Mouse (Mus musculus) spleen, adult 2 months (tissue): Measurements from ENCODE around the gene Camta1. TPM values are rescaled to one million over a fixed set of nuclear protein-coding genes. Genes with fewer than 3 reads are reported as not detected.

Experiments used
- DNase-seq, 2 experiments: peaks; one replicate each; pipeline versions ENCODE4 v3.0.0 to v3.0.0-alpha.2; 2012 to 2021; ENCODE audit warnings: low spot score in 2 of 2, low read depth in 1 of 2
- H3K27ac ChIP-seq: fragments of 200-500 bp; 2 replicates; pipeline ENCODE4 v1.5.1; 2012; ENCODE audit warnings: low read length, inconsistent platforms; ENCODE audit not compliant: insufficient read depth
- H3K27me3 ChIP-seq: fragments of 200-500 bp; 2 replicates; pipeline ENCODE4 v1.6.1; 2012; ENCODE audit warnings: mild to moderate bottlenecking, moderate library complexity, low read length, inconsistent platforms; ENCODE audit not compliant: control insufficient read depth, insufficient read depth
- H3K36me3 ChIP-seq: fragments of 200-500 bp; 2 replicates; pipeline ENCODE4 v1.6.1; 2012; ENCODE audit warnings: mild to moderate bottlenecking, low read length, inconsistent platforms; ENCODE audit not compliant: control insufficient read depth, insufficient read depth
- H3K4me1 ChIP-seq: fragments of 200-500 bp; 2 replicates; pipeline ENCODE4 v1.6.1; 2011; ENCODE audit warnings: inconsistent platforms; ENCODE audit not compliant: control insufficient read depth, insufficient read depth, insufficient read length
- H3K4me3 ChIP-seq: fragments of 200-500 bp; 2 replicates; pipeline ENCODE4 v1.5.1; 2011; ENCODE audit warnings: mild to moderate bottlenecking, inconsistent platforms; ENCODE audit not compliant: insufficient read depth, insufficient read length; ENCODE audit errors: extremely low read depth
- CTCF ChIP-seq: fragments of 200-500 bp; IDR thresholded peaks from 2 replicates; pipeline ENCODE4 v1.5.1; 2011; ENCODE audit warnings: mild to moderate bottlenecking, inconsistent platforms; ENCODE audit not compliant: insufficient read depth, insufficient read length, insufficient replicate concordance; ENCODE audit errors: extremely low read depth
- POLR2A ChIP-seq: fragments of 200-500 bp; IDR thresholded peaks from 2 replicates; pipeline ENCODE4 v1.6.1; 2011; ENCODE audit warnings: low read depth, low read length, inconsistent platforms
- WGBS: fragments of 180-500 bp; shearing (Covaris S2); methylation state at CpG from one replicate; pipeline ENCODE4 v1.1.7; 2018; 5-methylcytosine and 5-hydroxymethylcytosine counted together
- polyA plus RNA-seq: library from polyadenylated mRNA; depleted of rRNA; stranded (reverse); fragments of >200 nt; gene quantifications from 2 replicates; pipeline ENCODE4 v1.2.3, GENCODE M21; 2012

Camta1 gene
- polyA plus RNA-seq, 1 experiment, result 7.7 TPM

GRCm38 (mm10) chr4:151757261-151757660, 104.4 kb downstream of the Camta1 start:
- Histone ChIP-seq H3K27ac (no peak overlapping the region), H3K36me3 (no peaks in the 10 kb centered on the region), H3K4me1 (peaks cover 4% of the 10 kb centered on the region; the same call in 1 of the 2 replicates), H3K4me3 (no peak overlapping the region), H3K27me3 (no peaks in the 10 kb centered on the region)
- WGBS, result 95% methylated on average over 3 of the region's 3 CpGs
- DNase-seq, result no peak
- TF ChIP-seq POLR2A (no peak), CTCF (no peak)

GRCm38 (mm10) chr4:151756400-151756799, 105.3 kb downstream of the Camta1 start:
- H3K27me3 ChIP-seq, result no peaks in the 10 kb centered on the region
- H3K4me1 ChIP-seq, result peaks cover 4% of the 10 kb centered on the region; the same call in 1 of the 2 replicates
- no peak overlapping the region for H3K27ac ChIP-seq
- 78% methylated on average over 10 of the region's 10 CpGs for WGBS
- no peak for TF ChIP-seq CTCF
- TF ChIP-seq POLR2A, result no peak
- H3K4me3 ChIP-seq, result no peak overlapping the region
- H3K36me3 ChIP-seq, result no peaks in the 10 kb centered on the region
- no peak for DNase-seq

GRCm38 (mm10) chr4:151753231-151753630, 108.4 kb downstream of the Camta1 start:
- Histone ChIP-seq H3K27me3 (no peaks in the 10 kb centered on the region), H3K27ac (no peak overlapping the region), H3K4me3 (no peak overlapping the region), H3K36me3 (no peaks in the 10 kb centered on the region), H3K4me1 (peaks cover 4% of the 10 kb centered on the region; the same call in 1 of the 2 replicates)
- no peak for DNase-seq
- 83% methylated on average over 10 of the region's 10 CpGs for WGBS
- TF ChIP-seq CTCF, result no peak
- no peak for TF ChIP-seq POLR2A

GRCm38 (mm10) chr4:151752551-151752950, 109.1 kb downstream of the Camta1 start:
- no peak overlapping the region for H3K27ac ChIP-seq
- 43% methylated on average over 7 of the region's 7 CpGs for WGBS
- H3K4me3 ChIP-seq, result no peak overlapping the region
- peaks cover 4% of the 10 kb centered on the region; the same call in 1 of the 2 replicates for H3K4me1 ChIP-seq
- TF ChIP-seq POLR2A, result no peak
- TF ChIP-seq CTCF, result no peak
- no peaks in the 10 kb centered on the region for H3K36me3 ChIP-seq
- no peaks in the 10 kb centered on the region for H3K27me3 ChIP-seq
- DNase-seq, result no peak

GRCm38 (mm10) chr4:151751270-151751945, 110.3 kb downstream of the Camta1 start:
- peaks cover 4% of the 10 kb centered on the region; the same call in 1 of the 2 replicates for H3K4me1 ChIP-seq
- no peak overlapping the region for H3K4me3 ChIP-seq
- no peak for DNase-seq
- no peaks in the 10 kb centered on the region for H3K27me3 ChIP-seq
- 71% methylated on average over 15 of the region's 15 CpGs for WGBS
- no peaks in the 10 kb centered on the region for H3K36me3 ChIP-seq
- H3K27ac ChIP-seq, result no peak overlapping the region
- no peak for TF ChIP-seq POLR2A
- no peak for TF ChIP-seq CTCF

GRCm38 (mm10) chr4:151747723-151748122, 114.0 kb downstream of the Camta1 start:
- DNase-seq, result no peak
- no peak overlapping the region for H3K4me3 ChIP-seq
- 19% methylated on average over 6 of the region's 6 CpGs for WGBS
- TF ChIP-seq CTCF (no peak), POLR2A (no peak)
- peaks cover 4% of the 10 kb centered on the region; the same call in 1 of the 2 replicates for H3K4me1 ChIP-seq
- H3K27me3 ChIP-seq, result no peaks in the 10 kb centered on the region
- H3K27ac ChIP-seq, result no peak overlapping the region
- H3K36me3 ChIP-seq, result no peaks in the 10 kb centered on the region

- Histone ChIP-seq H3K4me1 (peaks cover 5% of the 10 kb centered on the region; the same call in 1 of the 2 replicates), H3K27me3 (no peaks in the 10 kb centered on the region), H3K36me3 (no peaks in the 10 kb centered on the region), H3K4me3 (no peak overlapping the region), H3K27ac (no peak overlapping the region)
- no peak for DNase-seq
- WGBS, result 78% methylated on average over 9 of the region's 9 CpGs
- TF ChIP-seq CTCF (no peak), POLR2A (no peak)
These were observed 115.6 kb downstream of the Camta1 start for GRCm38 (mm10) chr4:151746002-151746606.
